Mouse (Mus musculus) embryonic fibroblast, embryonic 13.5 days (primary cell): ENCODE measurements around the gene Sec14l2.

Experiments
- CTCF ChIP-seq: IDR thresholded peaks from 2 replicates; pipeline ENCODE4 v1.5.1; 2011; ENCODE audit warnings: mild to moderate bottlenecking, control low read depth, low read length, moderate library complexity, borderline replicate concordance; ENCODE audit not compliant: insufficient read depth
- POLR2A ChIP-seq: IDR thresholded peaks from 2 replicates; pipeline ENCODE4 v1.6.1; 2011; ENCODE audit warnings: low read depth, mild to moderate bottlenecking, control low read depth, low read length, moderate library complexity

DNA sequence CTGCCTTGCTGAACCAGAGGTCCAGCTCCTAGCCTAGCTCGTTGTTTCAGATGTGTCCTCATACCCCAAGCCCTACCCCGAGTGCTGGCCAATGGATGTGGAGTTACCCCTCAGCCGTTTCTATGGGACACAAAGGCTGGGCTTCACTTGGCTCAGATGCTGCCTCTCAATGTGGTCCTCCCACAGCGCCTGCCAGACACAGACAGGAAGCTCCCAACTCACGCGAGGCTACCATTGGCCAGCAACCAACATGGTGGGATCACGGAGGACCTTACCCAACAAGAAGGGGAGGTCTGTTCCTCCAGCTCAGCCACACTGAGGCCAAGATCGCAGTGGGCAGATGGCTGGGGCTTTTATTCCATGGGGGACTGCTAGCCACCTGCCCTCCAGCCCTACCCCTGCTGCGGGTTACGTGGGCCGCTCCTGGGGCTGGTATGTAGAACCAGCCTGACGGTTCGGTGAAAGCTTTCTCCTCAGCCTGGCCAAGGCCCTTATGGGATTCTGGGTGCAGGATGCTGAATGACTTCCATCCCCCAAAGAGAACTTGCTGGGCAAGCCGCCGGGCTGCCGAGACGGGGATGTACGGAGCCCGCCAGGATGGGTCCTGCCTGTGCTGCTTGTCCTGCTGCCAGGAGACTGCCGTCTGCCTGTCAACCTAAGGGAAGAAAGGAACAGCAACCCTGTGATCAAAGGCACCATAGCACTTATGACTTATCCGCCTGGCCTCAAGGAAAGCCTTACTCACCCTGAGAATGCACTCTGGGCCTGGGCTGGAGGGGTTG lies 20.3 kb upstream of the Sec14l2 start:
- TF ChIP-seq POLR2A, result no peak
- no peak for TF ChIP-seq CTCF
